Mouse (Mus musculus) heart, postnatal 25 days (tissue): ENCODE results near the gene Atp2b4. TPM values are rescaled to one million over a fixed set of nuclear protein-coding genes. Genes with fewer than 3 reads are reported as not detected.

ENCODE experiments used
- DNase-seq: peaks from one replicate; pipeline ENCODE4 v3.0.0; 2022; ENCODE audit warnings: low spot score
- intact Hi-C: fragments of 180-260 bp; cut with DNase I; formaldehyde crosslinking; loops from one replicate; pipeline ENCODE4 v1.15.1; 2025
- total RNA-seq, 2 experiments: library from RNA; stranded (reverse); gene quantifications; 2 replicates each; pipeline ENCODE4 v1.2.3; 2021

Gene Atp2b4
- total RNA-seq, 2 experiments from 2014 or later, result 20.5 to 24.0 TPM

GRCm38 (mm10) chr1:133761278-133761677 is 39.6 kb downstream of the Atp2b4 start:
- DNase-seq, result no peak

GRCm38 (mm10) chr1:133754317-133754868 is 46.4 kb downstream of the Atp2b4 start:
- intact Hi-C loops, result no loop called here
- DNase-seq, result no peak

More at GRCm38 (mm10) chr1:133761278-133761677, 39.6 kb downstream of the Atp2b4 start:
- intact Hi-C loops, result no loop called here

GRCm38 (mm10) chr1:133753325-133753724 is 47.5 kb downstream of the Atp2b4 start:
- DNase-seq, result no peak
- intact Hi-C loops, result no loop called here

GRCm38 (mm10) chr1:133751621-133752020 is 49.2 kb downstream of the Atp2b4 start:
- intact Hi-C loops, result no loop called here

GRCm38 (mm10) chr1:133749954-133750353 is 50.9 kb downstream of the Atp2b4 start:
- no peak for DNase-seq
- intact Hi-C loops, result loop anchor here (5.0 kb wide), 1 partner anchor 32 kb away; no protein-coding TSS in a partner anchor

More at GRCm38 (mm10) chr1:133751621-133752020, 49.2 kb downstream of the Atp2b4 start:
- no peak for DNase-seq

GRCm38 (mm10) chr1:133745078-133745495 is 55.8 kb downstream of the Atp2b4 start:
- DNase-seq, result no peak
- intact Hi-C loops, result loop anchor here (5.0 kb wide), 1 partner anchor 37 kb away; no protein-coding TSS in a partner anchor

- DNase-seq, result peak; percentile 69
- intact Hi-C loops, result loop anchor here (5.0 kb wide), 1 partner anchor 38 kb away; no protein-coding TSS in a partner anchor
Measured at GRCm38 (mm10) chr1:133744609-133745008, 56.2 kb downstream of the Atp2b4 start.

GRCm38 (mm10) chr1:133742517-133742916 is 58.3 kb downstream of the Atp2b4 start:
- no peak for DNase-seq
- intact Hi-C loops, result no loop called here

GRCm38 (mm10) chr1:133741881-133742434 is 58.9 kb downstream of the Atp2b4 start:
- DNase-seq, result peak; percentile 35

GRCm38 (mm10) chr1:133741171-133741570 is 59.7 kb downstream of the Atp2b4 start:
- DNase-seq, result no peak
- intact Hi-C loops, result no loop called here

More at GRCm38 (mm10) chr1:133741881-133742434, 58.9 kb downstream of the Atp2b4 start:
- intact Hi-C loops, result no loop called here

- no peak for DNase-seq
- intact Hi-C loops, result loop anchor here (1.0 to 10.0 kb wide), 4 partner anchors 64 to 378 kb away; partner anchors contain the start of genes Atp2b4 and Chit1
Measured at GRCm38 (mm10) chr1:133736664-133737063, 64.2 kb downstream of the Atp2b4 start.

- peak; percentile 23 for DNase-seq
- intact Hi-C loops, result loop anchor here (1.0 to 10.0 kb wide), 4 partner anchors 65 to 379 kb away; partner anchors contain the start of genes Atp2b4 and Chit1
Measured at GRCm38 (mm10) chr1:133735995-133736652, 64.7 kb downstream of the Atp2b4 start.

GRCm38 (mm10) chr1:133732814-133733213 is 68.0 kb downstream of the Atp2b4 start:
- no peak for DNase-seq
- intact Hi-C loops, result loop anchor here (10.0 kb wide), 1 partner anchor 382 kb away; the partner anchor contains the start of gene Chit1

GRCm38 (mm10) chr1:133728339-133728738 is 72.5 kb downstream of the Atp2b4 start:
- no peak for DNase-seq
- intact Hi-C loops, result no loop called here

GRCm38 (mm10) chr1:133720342-133720741 is 80.5 kb downstream of the Atp2b4 start:
- no peak for DNase-seq
- intact Hi-C loops, result no loop called here

- intact Hi-C loops, result no loop called here
- no peak for DNase-seq
Measured at GRCm38 (mm10) chr1:133718786-133719185, 82.1 kb downstream of the Atp2b4 start.

- no peak for DNase-seq
- intact Hi-C loops, result no loop called here
Measured at GRCm38 (mm10) chr1:133718296-133718695, 82.5 kb downstream of the Atp2b4 start.

- DNase-seq, result no peak
- intact Hi-C loops, result no loop called here
Measured at GRCm38 (mm10) chr1:133716464-133716863, 84.4 kb downstream of the Atp2b4 start.

GRCm38 (mm10) chr1:133715191-133715590 is 85.7 kb downstream of the Atp2b4 start:
- no peak for DNase-seq
- intact Hi-C loops, result no loop called here

GRCm38 (mm10) chr1:133713009-133713370 is 87.9 kb downstream of the Atp2b4 start:
- intact Hi-C loops, result no loop called here
- DNase-seq, result no peak
